Mouse (Mus musculus) kidney, adult 2 months (tissue): ENCODE results near the gene Gm21987.

Experiments
- CTCF ChIP-seq: fragments of 200-500 bp; conservative IDR thresholded peaks from 2 replicates; pipeline ENCODE4 v1.5.1; 2011; ENCODE audit warnings: low read depth, mild to moderate bottlenecking, control low read depth, low read length, moderate library complexity, mixed read lengths; ENCODE audit not compliant: insufficient read depth, insufficient read length
- POLR2A ChIP-seq: fragments of 200-500 bp; IDR thresholded peaks from one replicate; pipeline ENCODE4 v1.6.1; 2011; ENCODE audit warnings: low read depth, low read length, control low read depth

GRCm38 (mm10) chr16:38401468-38401867 is 54.6 kb downstream of the Gm21987 start:
- TF ChIP-seq CTCF: no peak
- TF ChIP-seq POLR2A: no peak
